Mouse (Mus musculus): ENCODE measurements around the gene Larp6. TPM values are rescaled to one million over a fixed set of nuclear protein-coding genes. Genes with fewer than 3 reads are reported as not detected.

The Larp6 gene
- polyA plus RNA-seq (2012; rRNA removed), result 0.77 TPM in 2 replicates

- 5% methylated on average over 66 of the region's 66 CpGs for WGBS
- DNase-seq (ENCODE audit: low read depth, low spot score), result no peak
These were observed at the start of gene Larp6 for GRCm38 (mm10) chr9:60712771-60713541. Gene Larp6 (plus strand): TSS chr9:60712989.

DNA sequence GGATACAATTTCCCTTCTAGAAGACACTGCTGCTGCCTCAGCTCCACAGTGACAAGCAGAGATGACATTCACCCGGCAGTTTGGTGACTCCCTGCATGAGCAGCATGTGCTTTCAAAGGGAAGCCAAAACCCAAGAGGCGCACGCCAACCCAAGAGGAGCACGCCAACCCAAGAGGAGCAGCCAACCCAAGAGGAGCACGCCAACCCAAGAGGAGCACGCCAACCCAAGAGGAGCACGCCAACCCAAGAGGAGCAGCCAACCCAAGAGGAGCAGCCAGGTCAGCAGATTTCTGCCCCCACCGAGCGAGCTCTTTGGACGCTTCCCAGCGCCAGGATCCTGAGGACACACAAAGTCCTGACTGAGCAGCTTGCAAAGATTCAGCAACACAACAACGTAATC lies 48.4 kb upstream of the Larp6 start:
- DNase-seq (ENCODE audit: low read depth, low spot score), result no peak
- 91% methylated on average over 12 of the region's 12 CpGs for WGBS

DNA sequence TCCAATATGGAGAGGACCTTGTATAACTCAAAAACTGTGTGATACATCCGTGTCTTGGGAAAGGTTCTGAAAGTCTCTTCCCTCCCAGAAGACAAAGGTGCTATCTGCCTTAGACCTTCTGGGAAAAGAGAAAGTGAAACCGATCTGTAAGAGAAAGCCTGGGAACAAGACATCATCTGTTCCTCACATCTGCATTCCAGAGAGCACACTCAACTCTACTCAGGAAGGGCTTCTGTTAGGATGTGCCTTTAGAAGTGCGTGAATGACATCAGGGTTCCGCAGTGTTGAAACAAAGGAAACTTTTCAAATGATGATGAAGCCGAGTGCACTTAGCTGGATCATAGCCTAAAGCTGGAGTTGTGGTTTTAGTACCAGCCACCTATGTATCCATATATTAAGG lies 47.9 kb upstream of the Larp6 start:
- WGBS, result 83% methylated on average over 5 of the region's 5 CpGs
- DNase-seq (ENCODE audit: low read depth, low spot score), result no peak

DNA sequence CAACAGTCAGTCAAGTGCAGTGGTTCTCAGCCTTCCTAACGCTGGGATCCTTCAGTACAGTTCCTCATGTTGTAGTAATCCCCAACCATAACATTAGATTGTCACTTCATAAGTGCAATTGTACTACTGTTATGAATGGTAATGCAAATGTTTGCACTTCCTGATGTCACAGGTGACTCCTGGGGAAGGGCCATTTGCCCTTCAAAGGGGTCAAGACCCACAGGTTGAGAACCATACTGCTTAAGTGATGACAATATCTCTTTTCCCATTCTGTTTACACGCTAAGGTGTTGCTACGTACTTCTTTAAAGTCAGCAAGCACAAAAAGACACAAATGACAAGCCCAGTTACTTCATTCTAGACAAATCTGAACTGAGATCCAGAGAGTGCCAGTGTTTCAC lies 47.3 kb upstream of the Larp6 start:
- 86% methylated on average over 3 of the region's 3 CpGs for WGBS
- DNase-seq (ENCODE audit: low read depth, low spot score), result no peak

DNA sequence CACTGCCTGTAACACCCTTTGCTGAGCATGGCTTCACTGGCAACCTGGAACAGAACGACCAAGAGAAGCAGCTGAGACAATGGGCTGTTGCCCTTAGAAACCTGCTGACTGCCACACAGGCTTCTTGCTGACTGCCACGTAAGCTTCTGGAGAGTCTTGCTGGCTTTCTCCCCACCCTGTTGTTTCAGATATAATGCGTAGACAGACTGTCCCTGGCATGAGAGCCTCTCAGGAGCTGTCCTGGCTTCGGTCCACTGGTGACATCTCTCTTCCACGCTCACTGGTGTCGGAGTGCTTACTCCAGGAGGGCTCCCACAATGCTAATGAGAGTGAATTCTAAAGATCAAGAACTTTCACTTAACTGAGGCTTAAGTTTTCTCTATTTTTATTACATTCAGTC lies 43.9 kb upstream of the Larp6 start:
- 90% methylated on average over 6 of the region's 6 CpGs for WGBS
- DNase-seq (ENCODE audit: low read depth, low spot score), result no peak

GRCm38 (mm10) chr9:60672568-60672967 lies 40.2 kb upstream of the Larp6 start:
- 86% methylated on average over 6 of the region's 6 CpGs for WGBS

DNA sequence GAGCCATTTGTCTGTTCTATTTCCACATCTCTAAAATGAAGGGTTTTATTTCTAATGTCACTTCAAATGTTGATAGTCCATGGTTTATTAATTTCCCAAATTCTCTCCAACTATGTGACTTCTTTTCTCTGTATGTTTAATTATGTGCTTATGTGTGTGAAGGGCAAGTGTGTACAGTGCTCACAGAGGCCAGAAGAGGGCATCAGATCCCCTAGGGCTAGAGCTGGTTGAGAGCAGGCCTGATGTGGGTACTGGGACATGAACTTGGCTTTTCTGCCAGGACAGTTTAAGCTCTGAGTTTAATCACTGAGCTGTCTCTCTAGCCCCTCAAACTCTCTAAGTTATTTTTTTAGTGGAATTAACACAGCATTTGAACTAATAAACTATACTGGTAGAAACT lies 38.0 kb upstream of the Larp6 start:
- no peak for DNase-seq (ENCODE audit: low read depth, low spot score)

More at GRCm38 (mm10) chr9:60672568-60672967, 40.2 kb upstream of the Larp6 start:
- DNase-seq (ENCODE audit: low read depth, low spot score), result no peak

- DNase-seq (ENCODE audit: low read depth, low spot score), result no peak
- WGBS, result 95% methylated on average over 4 of the region's 4 CpGs
These were observed 36.4 kb upstream of the Larp6 start for GRCm38 (mm10) chr9:60676429-60676828.

DNA sequence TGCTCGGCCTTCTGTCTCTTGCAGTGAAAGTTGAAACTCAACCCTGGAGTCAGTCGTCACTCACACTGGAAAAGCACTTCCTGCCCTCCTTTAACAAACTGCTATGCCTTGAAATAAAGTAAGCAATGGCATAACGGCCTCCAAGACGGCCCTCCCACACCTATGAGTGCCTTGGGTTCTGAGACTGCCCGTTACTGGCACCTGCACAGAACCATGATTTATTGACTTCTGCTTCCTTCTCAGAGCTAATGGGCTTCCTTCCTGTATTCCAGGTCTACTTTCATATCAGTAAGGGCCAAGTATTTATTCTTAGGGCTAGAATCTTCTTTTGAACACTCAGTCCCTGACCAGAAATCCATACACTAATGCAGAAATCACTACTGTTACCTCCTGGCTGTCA lies 33.9 kb upstream of the Larp6 start:
- DNase-seq (ENCODE audit: low read depth, low spot score), result no peak
- 40% methylated on average over 5 of the region's 5 CpGs for WGBS

DNA sequence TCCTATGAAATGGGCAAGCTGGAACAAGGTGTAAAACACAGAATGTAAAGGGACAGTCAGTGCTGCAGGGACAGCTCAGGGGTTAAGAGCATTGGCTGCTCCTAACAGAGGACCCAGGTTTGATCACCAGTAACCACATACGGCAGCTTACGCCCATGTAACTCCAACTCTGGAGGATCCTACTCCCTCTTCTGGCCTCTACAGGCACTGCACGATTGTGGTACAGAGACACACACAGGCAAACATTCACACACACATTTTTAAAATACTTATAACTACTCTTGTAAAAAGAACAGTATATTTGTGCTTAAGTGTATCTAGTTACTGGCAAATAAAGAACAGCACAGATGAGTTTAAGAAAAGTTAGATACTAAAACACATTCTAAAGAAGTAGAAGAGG lies 31.8 kb upstream of the Larp6 start:
- 91% methylated on average over 3 of the region's 3 CpGs for WGBS
- DNase-seq (ENCODE audit: low read depth, low spot score), result no peak

DNA sequence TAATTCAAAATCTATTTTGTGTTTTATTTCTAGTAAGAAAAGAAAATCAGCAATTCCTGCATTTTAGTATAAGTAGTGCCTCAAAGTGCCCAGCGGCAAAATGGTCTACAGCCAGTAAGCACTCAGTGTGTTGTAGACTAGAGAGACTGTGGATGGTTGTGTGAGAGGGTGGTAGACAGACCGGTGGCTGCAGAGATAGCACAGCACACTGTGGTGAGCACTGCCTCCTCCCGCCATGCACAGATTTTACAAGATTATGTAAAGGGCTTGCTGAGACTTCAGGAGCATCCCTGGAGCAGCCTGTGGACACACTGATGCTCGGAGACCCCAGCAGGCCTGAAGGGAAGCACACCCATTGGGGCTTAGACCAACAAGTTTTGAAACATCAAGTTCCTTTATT lies 30.0 kb upstream of the Larp6 start:
- 90% methylated on average over 4 of the region's 4 CpGs for WGBS
- DNase-seq (ENCODE audit: low read depth, low spot score), result no peak

GRCm38 (mm10) chr9:60687415-60687814 lies 25.4 kb upstream of the Larp6 start:
- WGBS, result 2% methylated on average over 7 of the region's 7 CpGs

DNA sequence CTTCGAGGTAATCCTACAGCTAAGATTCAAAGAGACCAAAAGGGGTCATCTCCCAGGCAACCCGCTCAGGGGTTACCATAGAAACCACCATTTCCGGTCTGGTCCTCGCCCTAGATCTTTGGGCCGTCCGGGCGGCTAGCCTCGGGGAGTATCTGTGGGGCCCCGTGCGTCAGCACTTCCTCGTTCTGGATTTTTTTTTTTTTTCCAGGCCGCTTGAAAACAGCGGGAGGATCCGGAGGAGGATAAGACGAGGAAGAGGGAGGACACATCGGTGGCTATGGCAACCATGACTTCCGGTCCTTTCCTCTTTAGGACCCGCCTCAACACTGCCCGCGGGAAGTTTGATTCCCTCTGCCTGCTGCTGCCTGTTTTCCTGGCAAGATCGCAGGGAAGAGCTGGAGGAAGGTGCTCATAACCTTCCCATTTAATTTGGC lies 24.9 kb upstream of the Larp6 start, which contains the start of gene Lrrc49:
Gene Lrrc49 (minus strand): TSS at position 268 of the 434 bp plus-strand sequence.
- peak; percentile 77 for DNase-seq (ENCODE audit: low read depth, low spot score)
- whole genome bisulfite sequencing, result under 1% methylated on average over 21 of the region's 21 CpGs

More at GRCm38 (mm10) chr9:60687415-60687814, 25.4 kb upstream of the Larp6 start:
- no peak for DNase-seq (ENCODE audit: low read depth, low spot score)

GRCm38 (mm10) chr9:60692624-60693023 lies 20.2 kb upstream of the Larp6 start:
- no peak for DNase-seq (ENCODE audit: low read depth, low spot score)
- WGBS, result 20% methylated on average over 4 of the region's 4 CpGs

GRCm38 (mm10) chr9:60693986-60694385 lies 18.8 kb upstream of the Larp6 start:
- 57% methylated on average over 2 of the region's 2 CpGs for WGBS

DNA sequence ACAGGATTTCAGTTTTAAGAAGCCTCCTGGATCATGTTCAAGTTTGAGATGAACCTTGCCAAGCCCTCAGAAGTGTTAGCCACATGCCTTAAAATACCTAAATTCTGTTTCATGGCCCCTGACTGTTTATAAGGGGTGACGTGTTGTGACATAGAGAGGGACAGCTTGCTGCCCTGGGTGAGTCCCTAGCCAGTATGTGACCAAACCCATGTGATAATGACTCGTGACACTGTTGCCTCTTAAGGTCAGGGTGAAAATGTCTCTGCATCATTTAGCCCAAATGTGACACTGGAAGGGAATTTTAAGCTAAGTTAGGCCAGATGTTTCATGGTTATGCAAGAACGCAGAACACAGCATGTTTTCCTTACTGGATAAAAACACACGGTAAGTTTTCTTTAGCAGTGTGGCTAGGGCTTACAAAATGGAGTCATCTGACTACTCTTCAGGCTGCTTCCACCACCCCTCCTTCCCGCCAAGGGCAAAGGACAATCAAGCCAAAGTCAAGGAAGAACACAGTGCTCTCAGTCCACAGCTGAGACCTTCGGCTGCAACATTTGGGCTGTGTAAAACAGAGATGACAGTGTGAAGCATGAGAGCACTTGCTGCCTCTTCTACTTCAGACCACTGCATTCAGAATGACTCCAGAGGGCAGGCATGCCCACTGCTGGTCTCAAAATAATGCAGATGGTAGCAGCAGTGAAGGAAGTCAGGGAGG lies 16.4 kb upstream of the Larp6 start:
- 55% methylated on average over 6 of the region's 6 CpGs for WGBS
- DNase-seq (ENCODE audit: low read depth, low spot score), result no peak

More at GRCm38 (mm10) chr9:60693986-60694385, 18.8 kb upstream of the Larp6 start:
- DNase-seq (ENCODE audit: low read depth, low spot score), result no peak

DNA sequence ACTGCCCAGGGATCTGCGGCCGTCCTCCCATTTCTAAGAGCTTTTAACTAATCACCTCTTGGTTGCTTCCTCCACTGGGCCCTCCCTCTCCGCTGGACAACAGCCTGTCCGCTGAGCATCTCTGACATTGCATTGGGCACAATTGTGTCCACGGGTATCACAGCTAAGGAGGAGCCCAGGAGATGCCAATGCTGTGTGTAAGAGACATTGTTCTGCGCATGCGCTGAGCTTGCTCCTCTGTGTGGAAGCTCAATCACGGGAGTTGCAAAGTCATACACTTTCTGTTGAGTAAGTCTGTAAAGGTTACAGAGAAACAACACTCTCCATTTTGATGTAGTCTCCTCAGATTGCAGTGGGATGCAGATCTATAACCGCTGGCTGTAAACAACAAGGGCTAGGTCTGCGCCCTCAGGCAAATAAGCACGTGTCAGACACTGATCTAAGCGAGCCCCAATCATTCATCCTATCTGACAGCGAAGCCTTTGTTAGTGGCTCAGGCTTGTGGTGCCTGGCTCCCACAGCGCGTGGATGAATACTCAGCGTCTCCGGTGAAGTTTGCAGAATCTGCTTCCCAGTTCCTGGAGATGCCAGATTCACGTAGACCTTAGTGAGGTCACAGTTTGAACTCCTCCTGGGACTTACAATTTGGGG lies 13.1 kb upstream of the Larp6 start:
- no peak for DNase-seq (ENCODE audit: low read depth, low spot score)
- 79% methylated on average over 18 of the region's 18 CpGs for WGBS

- no peak for DNase-seq (ENCODE audit: low read depth, low spot score)
- WGBS, result 87% methylated on average over 2 of the region's 2 CpGs
These were observed 5.2 kb upstream of the Larp6 start for GRCm38 (mm10) chr9:60707594-60707993.

- no peak for DNase-seq (ENCODE audit: low read depth, low spot score)
- WGBS, result 81% methylated on average over 5 of the region's 5 CpGs
These were observed 4.2 kb upstream of the Larp6 start for GRCm38 (mm10) chr9:60708606-60709005.

GRCm38 (mm10) chr9:60709721-60710120 lies 3.1 kb upstream of the Larp6 start:
- DNase-seq (ENCODE audit: low read depth, low spot score), result no peak
- 66% methylated on average over 6 of the region's 6 CpGs for WGBS
